Mouse (Mus musculus): ENCODE results near the gene Oaz2. TPM values are rescaled to one million over a fixed set of nuclear protein-coding genes. Genes with fewer than 3 reads are reported as not detected.

Gene Oaz2
- polyA plus RNA-seq, 1 experiment from 2014 or later = 208 TPM

DNA sequence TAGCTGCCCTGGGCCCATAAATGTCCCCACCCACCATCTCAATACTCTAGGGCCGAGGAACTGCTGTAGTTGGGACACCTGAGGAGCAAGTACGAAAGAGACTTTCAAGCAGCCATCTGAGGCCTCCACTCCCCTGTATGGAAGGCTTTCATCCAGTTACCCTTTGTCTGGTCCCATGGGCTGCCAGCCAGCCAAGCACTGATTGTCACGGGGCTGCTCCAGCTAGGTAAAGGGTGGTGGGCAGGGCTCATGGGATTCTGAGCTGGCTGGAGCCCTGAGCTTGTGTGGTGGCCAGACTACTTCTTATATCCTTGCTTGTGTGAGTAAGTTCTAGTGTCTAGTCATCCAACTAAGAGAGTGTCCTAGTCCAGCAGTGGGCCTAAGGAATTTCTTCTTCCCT lies 10.6 kb upstream of the Oaz2 start:
- no peak for ATAC-seq (replicated peaks; ENCODE audit: low FRiP score)
- no peak overlapping the region for H3K4me3 ChIP-seq (ENCODE audit: low read depth, low read length)
- H3K9me3 ChIP-seq (ENCODE audit: control insufficient read depth, low read length) = no peaks in the 10 kb centered on the region
- no peaks in the 10 kb centered on the region for H3K27me3 ChIP-seq (ENCODE audit: control insufficient read depth, insufficient read depth, low read length)
- WGBS = 74% methylated on average over 3 of the region's 3 CpGs
- H3K4me1 ChIP-seq (replicated peaks; ENCODE audit: control insufficient read depth, insufficient read depth, low read length) = no peaks in the 10 kb centered on the region
- H3K4me2 ChIP-seq (ENCODE audit: low read depth, low read length, severe bottlenecking) = no peak overlapping the region
- H3K27ac ChIP-seq (ENCODE audit: low read depth, low read length) = no peak overlapping the region
- no peaks in the 10 kb centered on the region for H3K36me3 ChIP-seq (ENCODE audit: control insufficient read depth, insufficient read depth, low read length)
- DNase-seq (ENCODE audit: low spot score) = no peak
- H3K9ac ChIP-seq (ENCODE audit: low read length) = no peak overlapping the region

DNA sequence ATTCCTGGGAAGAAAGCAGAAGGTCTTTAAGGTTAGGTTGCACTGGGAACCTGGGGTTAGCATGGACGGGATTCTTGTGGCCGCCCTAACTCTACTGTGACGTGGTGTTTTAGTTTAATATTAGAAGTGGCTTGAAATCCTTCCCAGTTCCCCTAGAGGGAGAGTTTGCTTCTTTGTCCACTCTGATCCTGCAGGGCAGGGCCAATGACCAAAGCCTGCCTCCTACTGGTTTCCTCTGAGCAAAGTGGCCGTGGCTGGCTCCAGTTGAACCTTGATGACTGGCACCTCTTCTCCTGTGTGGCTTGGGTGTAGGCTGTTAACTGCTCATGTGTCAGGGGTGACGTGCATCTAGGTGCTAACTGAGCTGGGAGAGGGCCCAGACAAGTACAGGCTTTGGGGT lies 6.8 kb upstream of the Oaz2 start:
- no peak for ATAC-seq (replicated peaks; ENCODE audit: low FRiP score)
- H3K4me3 ChIP-seq (ENCODE audit: low read depth, low read length) = no peak overlapping the region
- no peak overlapping the region for H3K4me2 ChIP-seq (ENCODE audit: low read depth, low read length, severe bottlenecking)
- H3K27me3 ChIP-seq (ENCODE audit: control insufficient read depth, insufficient read depth, low read length) = no peaks in the 10 kb centered on the region
- no peak overlapping the region for H3K27ac ChIP-seq (ENCODE audit: low read depth, low read length)
- no peaks in the 10 kb centered on the region for H3K4me1 ChIP-seq (replicated peaks; ENCODE audit: control insufficient read depth, insufficient read depth, low read length)
- no peaks in the 10 kb centered on the region for H3K36me3 ChIP-seq (ENCODE audit: control insufficient read depth, insufficient read depth, low read length)
- no peaks in the 10 kb centered on the region for H3K9me3 ChIP-seq (ENCODE audit: control insufficient read depth, low read length)
- no peak for DNase-seq (ENCODE audit: low spot score)
- no peak overlapping the region for H3K9ac ChIP-seq (ENCODE audit: low read length)
- WGBS = 62% methylated on average over 5 of the region's 5 CpGs

DNA sequence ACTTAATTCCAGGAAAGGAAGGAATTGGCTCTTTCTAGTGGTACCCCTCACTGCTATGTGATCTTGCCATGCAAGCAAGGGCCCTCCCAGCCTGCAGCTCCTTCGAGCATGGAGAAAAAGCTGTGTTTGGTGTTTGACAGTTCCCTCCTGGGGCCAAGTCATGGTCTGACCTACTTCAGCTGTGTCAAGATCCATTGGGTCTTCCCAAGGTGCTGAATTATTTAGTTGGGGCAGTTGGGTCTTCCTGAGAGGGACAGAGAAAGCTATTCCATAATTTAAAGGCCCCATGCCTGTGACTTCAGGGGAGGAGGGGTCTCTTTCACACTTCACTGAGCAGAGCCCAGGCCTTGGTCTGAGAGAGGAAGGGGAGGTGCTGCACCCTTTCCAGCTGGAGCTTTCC lies 6.3 kb upstream of the Oaz2 start:
- no peaks in the 10 kb centered on the region for H3K27me3 ChIP-seq (ENCODE audit: control insufficient read depth, insufficient read depth, low read length)
- no peaks in the 10 kb centered on the region for H3K36me3 ChIP-seq (ENCODE audit: control insufficient read depth, insufficient read depth, low read length)
- no peaks in the 10 kb centered on the region for H3K4me1 ChIP-seq (replicated peaks; ENCODE audit: control insufficient read depth, insufficient read depth, low read length)
- no peak for DNase-seq (ENCODE audit: low spot score)
- no peak overlapping the region for H3K27ac ChIP-seq (ENCODE audit: low read depth, low read length)
- H3K4me2 ChIP-seq (ENCODE audit: low read depth, low read length, severe bottlenecking) = no peak overlapping the region
- no peaks in the 10 kb centered on the region for H3K9me3 ChIP-seq (ENCODE audit: control insufficient read depth, low read length)
- no peak overlapping the region for H3K4me3 ChIP-seq (ENCODE audit: low read depth, low read length)
- ATAC-seq (replicated peaks; ENCODE audit: low FRiP score) = no peak
- WGBS = 85% methylated on average over 1 of the region's 1 CpGs
- H3K9ac ChIP-seq (ENCODE audit: low read length) = no peak overlapping the region

GRCm38 (mm10) chr9:65664163-65664562 lies 3.6 kb upstream of the Oaz2 start:
- no peaks in the 10 kb centered on the region for H3K27me3 ChIP-seq (ENCODE audit: control insufficient read depth, insufficient read depth, low read length)
- no peaks in the 10 kb centered on the region for H3K36me3 ChIP-seq (ENCODE audit: control insufficient read depth, insufficient read depth, low read length)
- 4% methylated on average over 3 of the region's 3 CpGs for WGBS
- DNase-seq (ENCODE audit: low spot score) (peak; percentile 76), ATAC-seq (replicated peaks; ENCODE audit: low FRiP score) (0 out of 2 replicates have a peak, but pooled peaks have one; percentile 46)
- H3K4me3 ChIP-seq (ENCODE audit: low read depth, low read length) = no peak overlapping the region
- no peak overlapping the region for H3K4me2 ChIP-seq (ENCODE audit: low read depth, low read length, severe bottlenecking)
- no peaks in the 10 kb centered on the region for H3K4me1 ChIP-seq (replicated peaks; ENCODE audit: control insufficient read depth, insufficient read depth, low read length)
- no peak overlapping the region for H3K27ac ChIP-seq (ENCODE audit: low read depth, low read length)
- H3K9ac ChIP-seq (ENCODE audit: low read length) = no peak overlapping the region
- no peaks in the 10 kb centered on the region for H3K9me3 ChIP-seq (ENCODE audit: control insufficient read depth, low read length)

- Histone ChIP-seq H3K27ac (ENCODE audit: low read depth, low read length) (no peak overlapping the region), H3K4me3 (ENCODE audit: low read depth, low read length) (no peak overlapping the region), H3K36me3 (ENCODE audit: control insufficient read depth, insufficient read depth, low read length) (no peaks in the 10 kb centered on the region), H3K9ac (ENCODE audit: low read length) (no peak overlapping the region), H3K4me2 (ENCODE audit: low read depth, low read length, severe bottlenecking) (no peak overlapping the region), H3K4me1 (replicated peaks; ENCODE audit: control insufficient read depth, insufficient read depth, low read length) (no peaks in the 10 kb centered on the region), H3K9me3 (ENCODE audit: control insufficient read depth, low read length) (no peaks in the 10 kb centered on the region), H3K27me3 (ENCODE audit: control insufficient read depth, insufficient read depth, low read length) (no peaks in the 10 kb centered on the region)
- ATAC-seq (replicated peaks; ENCODE audit: low FRiP score) (0 out of 2 replicates have a peak, but pooled peaks have one; percentile 27), DNase-seq (ENCODE audit: low spot score) (peak; percentile 78)
- 24% methylated on average over 5 of the region's 5 CpGs for WGBS
These were observed 1.8 kb upstream of the Oaz2 start for GRCm38 (mm10) chr9:65666042-65666441.

DNA sequence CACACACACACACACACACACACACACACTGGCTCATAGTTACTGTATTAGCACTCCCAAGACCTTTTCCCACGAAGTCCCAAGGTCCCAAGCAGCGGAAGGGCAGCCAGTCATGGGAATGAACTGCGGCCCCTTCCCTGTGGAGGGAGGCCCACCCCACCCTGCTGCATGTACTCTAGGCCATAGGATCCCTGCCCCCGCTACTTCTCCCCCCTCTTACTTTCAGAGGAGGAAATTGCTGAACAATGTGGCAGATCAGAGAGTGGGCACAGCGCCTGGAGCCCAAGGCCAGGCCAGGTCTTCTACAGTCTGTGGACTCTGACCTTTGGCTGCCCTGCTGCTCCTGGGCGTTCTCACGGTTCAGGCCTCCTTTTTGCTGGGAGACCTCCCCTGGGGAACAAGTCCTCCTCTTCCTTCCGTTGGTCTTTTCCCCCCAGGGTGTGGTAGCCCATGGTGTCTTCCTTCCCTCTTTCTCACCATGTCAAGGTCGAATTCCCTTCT lies 3.7 kb downstream of the Oaz2 start:
- WGBS = 56% methylated on average over 9 of the region's 9 CpGs
- H3K4me2 ChIP-seq (ENCODE audit: low read depth, low read length, severe bottlenecking) = no peak overlapping the region
- no peaks in the 10 kb centered on the region for H3K9me3 ChIP-seq (ENCODE audit: control insufficient read depth, low read length)
- ATAC-seq (replicated peaks; ENCODE audit: low FRiP score) (no peak), DNase-seq (ENCODE audit: low spot score) (no peak)
- H3K27me3 ChIP-seq (ENCODE audit: control insufficient read depth, insufficient read depth, low read length) = no peaks in the 10 kb centered on the region
- H3K4me3 ChIP-seq (ENCODE audit: low read depth, low read length) = no peak overlapping the region
- no peaks in the 10 kb centered on the region for H3K36me3 ChIP-seq (ENCODE audit: control insufficient read depth, insufficient read depth, low read length)
- H3K9ac ChIP-seq (ENCODE audit: low read length) = no peak overlapping the region
- H3K4me1 ChIP-seq (replicated peaks; ENCODE audit: control insufficient read depth, insufficient read depth, low read length) = no peaks in the 10 kb centered on the region
- no peak overlapping the region for H3K27ac ChIP-seq (ENCODE audit: low read depth, low read length)

GRCm38 (mm10) chr9:65672996-65673395 lies 5.2 kb downstream of the Oaz2 start:
- peaks cover 4% of the 10 kb centered on the region; the same call in 1 of the 2 replicates for H3K4me1 ChIP-seq (replicated peaks; ENCODE audit: control insufficient read depth, insufficient read depth, low read length)
- no peak overlapping the region for H3K4me2 ChIP-seq (ENCODE audit: low read depth, low read length, severe bottlenecking)
- no peaks in the 10 kb centered on the region for H3K9me3 ChIP-seq (ENCODE audit: control insufficient read depth, low read length)
- no peaks in the 10 kb centered on the region for H3K27me3 ChIP-seq (ENCODE audit: control insufficient read depth, insufficient read depth, low read length)
- no peak for DNase-seq (ENCODE audit: low spot score)
- H3K4me3 ChIP-seq (ENCODE audit: low read depth, low read length) = no peak overlapping the region
- no peak for ATAC-seq (replicated peaks; ENCODE audit: low FRiP score)
- 76% methylated on average over 11 of the region's 11 CpGs for WGBS
- H3K36me3 ChIP-seq (ENCODE audit: control insufficient read depth, insufficient read depth, low read length) = no peaks in the 10 kb centered on the region
- H3K27ac ChIP-seq (ENCODE audit: low read depth, low read length) = no peak overlapping the region
- H3K9ac ChIP-seq (ENCODE audit: low read length) = no peak overlapping the region

DNA sequence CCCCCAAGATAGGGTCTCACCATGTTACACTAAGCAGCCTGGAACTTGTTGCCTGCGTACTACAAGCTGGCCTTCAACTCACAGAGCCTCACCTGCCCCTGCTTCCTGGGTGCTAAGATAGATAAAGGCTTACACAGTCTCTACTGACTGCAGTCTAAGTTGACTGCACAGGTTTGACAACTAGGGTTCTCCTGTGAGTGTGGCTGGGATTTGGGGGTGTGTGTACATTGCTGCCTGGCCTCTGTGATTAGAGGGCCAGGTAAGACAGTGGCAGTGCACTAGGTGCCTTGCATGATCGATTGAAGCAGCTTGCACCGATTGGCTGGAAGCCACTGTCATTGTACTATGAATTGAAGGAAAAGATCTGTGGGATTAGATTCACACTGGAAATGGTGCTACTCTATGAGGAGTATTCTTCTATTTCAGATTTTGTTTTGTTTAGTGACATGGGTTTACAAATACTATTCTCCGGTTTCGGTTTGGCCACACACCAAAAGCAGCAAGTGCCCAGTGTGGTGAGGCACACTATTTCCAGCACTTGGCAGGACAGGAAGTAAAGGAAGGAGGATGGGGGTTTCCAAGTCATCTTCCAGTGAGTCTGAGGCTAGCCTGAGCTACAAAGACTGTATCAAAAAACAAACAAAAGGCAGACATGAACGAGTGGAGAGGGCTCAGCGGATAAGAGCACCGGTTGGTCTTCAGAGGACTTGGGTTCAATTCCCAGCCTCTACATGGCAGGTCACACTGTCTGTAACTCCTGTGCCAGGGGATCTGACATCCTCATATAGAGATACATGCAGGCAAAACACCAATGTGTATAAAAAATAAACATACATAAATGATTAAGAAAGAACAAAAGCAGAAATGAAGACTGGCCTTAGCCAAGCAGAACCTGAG lies 7.9 kb downstream of the Oaz2 start:
- WGBS = 58% methylated on average over 8 of the region's 8 CpGs
- H3K27me3 ChIP-seq (ENCODE audit: control insufficient read depth, insufficient read depth, low read length) = no peaks in the 10 kb centered on the region
- DNase-seq (ENCODE audit: low spot score) = no peak
- peak overlapping the region; percentile 76; the same call in 1 of the 2 replicates for H3K4me3 ChIP-seq (ENCODE audit: low read depth, low read length)
- peaks cover 12% of the 10 kb centered on the region; the same call in 1 of the 2 replicates for H3K4me1 ChIP-seq (replicated peaks; ENCODE audit: control insufficient read depth, insufficient read depth, low read length)
- no peaks in the 10 kb centered on the region for H3K9me3 ChIP-seq (ENCODE audit: control insufficient read depth, low read length)
- no peak overlapping the region for H3K27ac ChIP-seq (ENCODE audit: low read depth, low read length)
- H3K4me2 ChIP-seq (ENCODE audit: low read depth, low read length, severe bottlenecking) = peak overlapping the region; percentile 35
- H3K36me3 ChIP-seq (ENCODE audit: control insufficient read depth, insufficient read depth, low read length) = no peaks in the 10 kb centered on the region
- H3K9ac ChIP-seq (ENCODE audit: low read length) = peak overlapping the region; percentile 37; the same call in 1 of the 2 replicates
- ATAC-seq (replicated peaks; ENCODE audit: low FRiP score) = peak; percentile 48; the same call in 1 of the 2 replicates

All from forebrain, embryonic 11.5 days (tissue).